Mouse (Mus musculus) embryo, embryonic 11 days (tissue): ENCODE results near the gene Klhl41.
"Not testable (repeated sequence)": the region's sequence is repeated elsewhere in the genome, so short reads cannot be mapped to it uniquely, and the experiment has no call there.

Experiments used
- DNase-seq: peaks from one replicate; pipeline ENCODE4 v3.0.0-alpha.2; 2015

Gene Klhl41

GRCm38 (mm10) chr2:69669853-69670252 lies at the start of gene Klhl41:
TSS of gene Klhl41 (plus strand) at chr2:69670120.
- DNase-seq = no peak

- peak; percentile 10 for DNase-seq
Measured at GRCm38 (mm10) chr2:69629215-69629614, 40.7 kb upstream of the Klhl41 start.

DNA sequence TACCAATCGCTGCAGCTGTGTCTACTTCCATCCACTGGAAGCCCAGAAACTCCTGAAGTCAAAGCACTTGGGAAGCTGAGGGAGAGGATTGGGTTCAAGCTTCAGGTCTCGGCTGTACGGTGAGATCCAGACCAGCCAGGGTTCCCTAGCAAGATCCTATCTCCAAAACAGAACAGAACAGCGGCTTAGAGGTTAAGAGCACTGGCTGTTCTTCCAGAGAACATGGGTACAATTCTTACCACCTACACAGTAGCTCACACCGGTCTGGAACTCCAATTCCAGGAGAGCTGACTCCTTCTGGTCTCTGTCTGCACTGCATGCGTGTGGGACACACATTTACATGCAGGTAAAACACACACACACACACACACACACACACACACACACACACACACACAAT lies 40.0 kb upstream of the Klhl41 start:
- no peak for DNase-seq

DNA sequence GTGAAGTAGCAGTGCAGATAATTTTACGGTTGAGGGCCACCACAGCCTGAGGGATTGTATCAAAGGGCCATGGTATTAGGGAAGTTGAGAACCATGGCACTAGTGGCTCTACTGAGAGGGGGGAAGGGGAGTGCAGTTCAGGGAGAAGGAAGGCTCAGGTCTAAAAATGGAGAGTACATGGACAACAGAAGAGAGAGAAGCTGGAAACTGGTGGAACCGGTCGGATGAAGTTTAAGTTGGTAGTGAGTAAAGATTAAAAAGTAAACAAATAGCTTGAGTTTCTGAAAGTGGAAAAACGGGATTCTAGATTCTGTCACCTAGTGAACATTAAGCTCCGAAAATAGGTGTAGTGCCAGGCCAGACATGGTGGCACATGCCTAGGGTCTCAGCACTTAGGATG lies 39.1 kb upstream of the Klhl41 start:
- DNase-seq = no peak

GRCm38 (mm10) chr2:69631449-69631848 lies 38.5 kb upstream of the Klhl41 start:
- DNase-seq = peak; percentile 19

DNA sequence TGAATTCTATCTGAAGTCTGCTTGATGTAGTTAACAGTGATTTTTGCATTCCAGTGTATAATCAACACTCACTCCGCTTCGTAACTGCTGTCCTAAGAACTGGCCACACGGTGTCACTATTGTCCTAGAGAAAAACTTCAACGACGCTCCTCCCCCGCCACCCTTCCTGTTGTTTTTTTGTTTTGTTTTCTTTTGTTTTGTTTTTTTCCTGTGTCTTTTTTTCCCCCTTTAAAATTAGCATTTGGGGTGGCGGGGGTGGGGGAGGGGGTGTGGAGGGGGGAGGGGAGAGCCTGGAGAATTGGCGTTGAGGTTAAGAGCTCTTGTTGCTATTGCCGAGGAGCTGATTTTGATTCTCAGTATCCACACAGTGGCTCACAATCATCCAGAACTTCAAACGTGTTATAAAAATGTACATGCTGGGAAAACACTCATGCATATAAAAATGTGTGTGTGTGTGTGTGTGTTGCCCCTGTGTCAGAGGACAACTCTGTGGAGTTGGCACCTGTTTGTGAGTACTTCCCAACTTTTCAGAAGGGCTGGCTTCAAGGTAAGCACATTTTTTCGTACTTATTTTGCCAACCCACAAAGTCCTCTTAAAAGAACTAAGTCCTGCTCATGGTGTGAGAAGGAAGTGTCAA lies 34.7 kb upstream of the Klhl41 start:
- DNase-seq = peak; percentile 78

GRCm38 (mm10) chr2:69635807-69636206 lies 34.1 kb upstream of the Klhl41 start:
- peak; percentile 45 for DNase-seq

DNA sequence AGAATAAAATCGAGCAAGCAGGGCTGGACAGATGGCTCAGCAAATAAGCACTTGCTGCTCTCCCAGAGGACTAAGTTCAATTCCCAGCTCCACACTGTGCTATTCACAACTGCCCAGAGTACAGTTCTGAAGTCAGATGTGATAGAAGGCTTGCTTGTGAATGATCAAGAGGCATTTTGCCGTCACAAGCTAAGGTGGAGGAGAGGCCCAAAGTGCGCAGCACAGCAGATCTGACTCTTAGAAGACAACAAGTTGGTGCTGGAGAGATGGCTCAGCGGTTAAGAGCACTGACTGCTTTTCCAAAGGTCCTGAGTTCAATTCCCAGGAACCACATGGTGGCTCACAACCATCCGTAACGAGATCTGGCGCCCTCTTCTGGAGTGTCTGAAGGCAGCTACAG lies 31.9 kb upstream of the Klhl41 start:
- not testable (repeated sequence) for DNase-seq

DNA sequence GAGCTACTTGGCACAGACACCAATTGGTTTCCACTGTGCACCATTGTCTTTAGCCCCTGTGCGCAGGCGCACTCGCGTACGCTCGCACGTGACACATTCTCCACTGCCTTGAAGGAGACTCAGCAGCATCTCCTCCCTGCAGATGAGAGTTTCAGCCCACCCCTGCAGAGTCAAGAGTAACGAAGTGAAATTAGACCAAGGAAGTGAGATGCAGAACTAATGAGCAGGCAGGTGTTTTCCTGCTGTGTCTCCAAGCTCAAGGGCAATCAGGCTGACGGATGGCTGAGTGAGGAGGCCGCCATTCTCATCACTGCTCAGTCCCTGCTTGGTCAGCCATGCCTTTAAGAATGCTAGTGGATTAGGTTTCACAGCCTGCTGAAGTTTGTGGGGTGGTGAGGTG lies 29.8 kb upstream of the Klhl41 start:
- peak; percentile 5 for DNase-seq

DNA sequence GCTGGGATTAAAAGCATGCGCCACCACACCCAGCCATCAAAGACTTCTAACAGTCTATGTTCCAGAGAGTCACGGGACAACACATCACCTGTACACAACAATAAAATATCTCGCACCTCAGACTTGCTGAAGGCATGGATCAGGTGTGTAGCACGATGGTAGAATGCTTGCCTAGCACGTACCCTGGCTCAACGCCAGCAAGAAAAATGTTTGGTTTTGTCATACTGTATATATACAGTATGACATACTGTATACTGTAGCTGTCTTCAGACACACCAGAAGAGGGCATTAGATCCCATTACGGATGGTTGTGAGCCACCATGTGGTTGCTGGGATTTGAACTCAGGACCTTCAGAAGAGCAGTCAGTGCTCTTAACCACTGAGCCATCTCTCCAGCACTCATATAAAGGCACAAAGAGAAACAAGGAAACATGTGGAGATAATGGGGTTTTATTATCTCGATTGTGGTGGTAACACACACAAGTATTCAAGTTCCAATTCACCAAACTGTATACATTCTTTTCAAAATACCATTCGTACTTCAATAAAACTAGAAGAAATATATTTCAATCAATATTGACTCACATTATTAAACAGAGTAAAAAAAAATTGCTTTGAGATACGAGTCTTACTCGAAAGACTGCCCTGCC lies 24.8 kb upstream of the Klhl41 start:
- no peak for DNase-seq

- peak; percentile 96 for DNase-seq
Measured at GRCm38 (mm10) chr2:69646726-69647490, 23.0 kb upstream of the Klhl41 start, which contains the start of gene Bbs5. TSS of gene Bbs5 (plus strand) at chr2:69647171.

DNA sequence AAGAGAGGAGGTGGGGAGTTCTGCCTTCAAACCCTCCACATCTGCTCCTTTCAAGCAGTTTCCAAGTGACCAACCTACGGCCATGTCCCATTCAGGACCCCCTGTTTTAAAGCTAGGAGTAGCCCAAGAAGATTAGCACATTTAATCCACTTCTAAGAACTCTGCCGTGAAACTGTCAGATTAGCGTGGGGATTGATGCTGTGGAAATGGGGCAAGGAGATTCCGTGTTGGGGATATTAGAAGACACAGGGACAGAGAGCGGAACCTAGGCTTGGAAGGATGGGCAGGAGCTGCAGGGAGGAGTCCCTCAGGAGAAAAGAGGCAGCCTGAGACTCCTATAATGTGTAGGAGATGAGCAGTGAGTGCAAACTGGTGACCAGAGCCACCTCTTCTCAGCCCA lies 20.2 kb upstream of the Klhl41 start:
- no peak for DNase-seq

DNA sequence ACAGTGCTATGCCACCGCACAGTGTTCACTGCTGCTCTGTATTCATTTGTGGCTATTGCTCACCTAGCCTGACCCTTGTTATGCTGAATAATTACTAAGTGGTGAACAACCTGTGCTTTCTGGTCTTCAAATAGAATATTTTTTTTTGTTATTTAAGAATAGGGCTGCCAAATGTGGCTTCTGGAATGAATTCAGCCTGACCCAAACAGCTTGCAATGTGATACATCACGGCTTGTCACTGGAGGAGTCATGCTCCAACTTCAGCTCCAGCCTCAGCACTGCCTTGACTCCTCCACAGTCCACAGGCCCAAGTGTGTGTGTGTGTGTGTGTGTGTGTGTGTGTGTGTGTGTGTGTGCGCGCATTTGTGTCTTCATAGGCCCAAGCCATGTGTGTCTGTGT lies 10.6 kb upstream of the Klhl41 start:
- no peak for DNase-seq

GRCm38 (mm10) chr2:69663827-69664476 lies 6.0 kb upstream of the Klhl41 start:
- no peak for DNase-seq

- no peak for DNase-seq
Measured at GRCm38 (mm10) chr2:69667656-69668055, 2.3 kb upstream of the Klhl41 start.

DNA sequence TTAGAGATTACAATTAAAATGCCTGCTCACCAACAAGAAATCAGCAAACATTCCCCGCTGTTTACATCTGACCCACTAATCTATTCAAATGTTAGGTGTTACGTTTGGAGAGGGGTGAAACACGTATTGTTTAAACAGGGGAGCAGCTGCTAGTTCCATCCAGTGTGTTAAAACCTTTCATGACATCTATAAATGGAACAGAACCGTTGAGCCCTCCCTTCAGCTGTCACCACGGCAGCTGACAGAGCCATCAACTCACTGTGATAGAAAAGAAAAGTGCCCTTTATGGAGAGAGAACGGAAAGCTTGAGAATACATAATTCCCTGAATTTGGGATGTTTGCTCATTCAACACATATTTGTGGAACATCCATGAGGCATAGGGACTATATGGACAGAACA lies 1.5 kb upstream of the Klhl41 start:
- no peak for DNase-seq

DNA sequence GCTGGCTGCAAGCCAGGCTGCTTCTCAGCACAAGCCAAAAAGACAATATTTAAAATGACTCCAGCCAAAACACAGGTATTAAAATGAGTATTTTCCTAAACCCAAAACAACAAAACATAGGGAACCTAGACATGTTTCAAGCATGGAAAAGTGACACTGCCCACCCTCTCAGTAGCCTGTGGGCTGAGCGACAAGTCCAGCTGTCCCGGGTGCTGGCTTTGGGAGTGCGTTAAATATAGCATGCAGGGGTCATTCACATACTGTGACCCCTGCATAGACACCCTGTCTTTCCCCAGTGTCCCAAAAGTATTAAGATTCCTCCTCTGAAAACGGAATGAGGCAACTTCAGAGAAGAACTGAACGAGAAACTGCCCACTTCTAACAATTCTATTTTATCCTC lies 3.8 kb downstream of the Klhl41 start:
- no peak for DNase-seq

GRCm38 (mm10) chr2:69675266-69675665 lies 5.3 kb downstream of the Klhl41 start:
- DNase-seq = no peak

DNA sequence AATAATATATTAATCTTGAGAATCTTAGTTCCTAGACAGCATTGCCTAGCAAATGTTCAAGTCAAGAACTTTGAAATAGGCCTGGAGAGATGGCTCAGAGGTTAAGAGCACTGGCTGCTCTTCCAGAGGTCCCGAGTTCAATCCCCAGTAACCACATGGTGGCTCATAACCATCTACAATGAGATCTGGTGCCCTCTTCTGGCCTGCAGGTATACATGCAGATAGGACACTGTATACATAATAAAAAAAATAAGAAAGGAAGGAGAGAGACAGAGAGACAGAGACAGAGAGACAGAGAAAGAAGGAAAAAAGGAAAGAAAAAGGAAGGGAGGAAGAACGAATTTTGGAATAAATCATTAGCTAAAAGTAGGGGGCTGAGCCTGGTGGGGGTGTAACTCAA lies 6.8 kb downstream of the Klhl41 start:
- DNase-seq = no peak

DNA sequence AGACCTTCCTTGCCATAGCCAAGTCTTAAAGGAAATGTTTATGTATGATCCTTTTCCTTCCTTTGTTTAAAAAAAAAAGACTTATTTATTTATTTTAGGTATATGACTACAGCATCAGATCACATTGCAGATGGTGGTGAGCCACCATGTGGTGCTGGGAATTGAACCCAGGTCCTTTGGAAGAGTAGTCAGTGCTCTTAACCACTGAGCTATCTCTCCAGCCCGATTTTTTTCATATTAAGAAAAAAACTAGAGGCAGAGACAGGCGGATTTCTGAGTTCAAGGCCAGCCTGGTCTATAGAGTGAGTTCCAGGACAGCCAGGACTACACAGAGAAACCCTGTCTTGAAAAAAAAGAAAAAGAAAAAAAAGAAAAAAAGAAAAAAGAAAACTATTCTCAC lies 7.3 kb downstream of the Klhl41 start:
- not testable (repeated sequence) for DNase-seq

- DNase-seq = no peak
Measured at GRCm38 (mm10) chr2:69679990-69680389, 10.1 kb downstream of the Klhl41 start.

- no peak for DNase-seq
Measured at GRCm38 (mm10) chr2:69681931-69682330, 12.0 kb downstream of the Klhl41 start.

DNA sequence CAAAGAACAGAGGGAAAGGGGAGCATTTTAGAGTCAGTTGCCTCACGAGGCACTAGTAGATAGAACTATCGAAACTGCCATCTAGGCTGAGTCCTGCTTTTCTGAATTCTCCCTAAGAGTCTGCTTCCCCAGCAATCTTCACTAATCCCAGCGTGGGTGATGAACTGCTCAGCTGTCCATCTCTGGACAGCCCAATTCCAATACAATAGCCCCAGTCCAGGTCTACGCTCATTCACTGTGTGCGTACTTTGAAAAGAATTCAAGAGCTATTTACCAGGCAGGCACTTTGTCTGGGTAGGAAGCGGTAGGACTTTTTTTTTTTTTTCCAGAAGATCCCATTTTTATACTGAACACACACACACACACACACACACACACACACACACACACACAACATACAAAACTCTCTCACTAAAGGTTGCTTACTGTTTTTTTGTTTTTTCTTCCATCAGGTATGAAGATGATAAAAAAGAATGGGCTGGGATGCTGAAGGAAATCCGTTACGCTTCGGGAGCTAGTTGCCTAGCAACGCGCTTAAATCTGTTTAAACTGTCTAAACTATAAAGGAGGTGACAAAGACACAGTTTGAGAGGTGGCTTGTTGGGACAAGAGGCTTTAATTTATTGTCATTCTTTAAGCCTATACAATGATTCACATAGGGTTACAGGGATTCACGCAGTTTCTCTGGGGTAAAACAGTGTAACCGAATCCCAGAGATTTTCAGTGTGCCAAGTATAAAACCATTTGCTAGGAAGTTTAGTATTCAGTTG lies 13.3 kb downstream of the Klhl41 start:
- peak; percentile 72 for DNase-seq
